Mouse (Mus musculus) right cerebral cortex, adult 18-20 months (tissue): ENCODE data around the gene Fam69a.
"Not testable (repeated sequence)": the region's sequence is repeated elsewhere in the genome, so short reads cannot be mapped to it uniquely, and the experiment has no call there.

Source experiments
- DNase-seq: peaks from one replicate; pipeline ENCODE4 v3.0.0; 2022; ENCODE audit warnings: mixed read lengths

The Fam69a gene

DNA sequence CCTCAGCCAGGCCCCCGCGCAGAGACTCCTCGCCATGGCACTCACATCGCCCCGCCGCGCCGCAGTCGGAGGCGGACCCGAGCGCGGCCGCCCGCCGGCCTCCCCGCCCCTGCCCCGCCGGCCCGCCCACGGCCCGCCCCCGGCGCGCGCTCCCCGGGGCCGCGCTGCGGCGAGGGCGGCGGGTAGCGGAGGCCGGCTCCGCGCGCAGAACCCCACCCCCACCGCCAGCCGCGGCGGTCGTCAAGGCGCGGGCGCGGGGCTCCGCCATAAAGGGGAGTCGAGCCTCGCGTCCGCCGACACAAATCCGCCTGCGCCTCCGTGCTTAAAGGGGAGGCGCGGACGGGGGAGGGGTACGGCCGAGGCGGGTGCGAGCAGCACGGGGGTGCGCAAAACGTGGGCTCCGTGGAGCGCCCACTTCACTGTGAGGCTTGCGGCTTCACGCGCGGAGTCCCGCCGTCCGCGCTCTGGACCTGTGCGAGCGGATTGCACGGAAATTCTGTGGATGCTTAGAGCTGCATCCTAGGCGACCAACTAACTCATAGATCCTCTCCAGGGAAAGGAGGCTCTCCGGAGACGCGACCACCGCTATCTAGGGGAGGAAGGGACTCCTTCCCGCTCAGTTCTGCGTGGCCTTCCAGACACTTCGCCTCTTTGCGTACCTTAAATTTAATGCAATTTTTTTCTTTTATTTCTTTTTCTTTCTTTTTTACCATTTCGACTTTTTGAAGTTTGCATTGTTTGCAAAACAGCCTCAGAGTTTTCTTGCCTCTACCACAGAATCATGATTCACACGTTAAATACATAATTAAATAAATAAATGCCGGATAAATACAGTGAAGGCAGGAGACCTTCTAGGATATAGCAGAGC lies at the start of gene Fam69a:
Gene Fam69a (minus strand): TSS at position 119 of the 868 bp plus-strand sequence.
- DNase-seq, result peak; percentile 82

DNA sequence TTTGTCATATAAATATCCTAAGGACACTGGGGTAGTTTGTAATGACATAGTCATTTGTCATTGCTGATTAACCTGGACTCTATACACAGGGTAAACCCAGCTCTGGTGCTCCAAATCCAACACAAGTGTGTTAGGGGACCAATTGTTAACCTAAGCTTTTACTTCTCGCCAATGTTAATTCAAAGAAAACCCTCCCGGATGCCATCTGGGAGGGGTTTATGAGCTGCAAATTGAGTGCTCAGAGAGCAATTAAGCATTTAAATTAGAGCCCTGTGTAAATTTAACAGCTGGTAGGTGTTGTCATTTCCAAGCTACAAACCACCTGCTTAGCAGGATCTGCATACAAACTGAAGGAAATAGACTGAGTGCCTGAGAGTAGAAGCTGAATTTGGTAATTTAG lies 48.6 kb upstream of the Fam69a start:
- no peak for DNase-seq

DNA sequence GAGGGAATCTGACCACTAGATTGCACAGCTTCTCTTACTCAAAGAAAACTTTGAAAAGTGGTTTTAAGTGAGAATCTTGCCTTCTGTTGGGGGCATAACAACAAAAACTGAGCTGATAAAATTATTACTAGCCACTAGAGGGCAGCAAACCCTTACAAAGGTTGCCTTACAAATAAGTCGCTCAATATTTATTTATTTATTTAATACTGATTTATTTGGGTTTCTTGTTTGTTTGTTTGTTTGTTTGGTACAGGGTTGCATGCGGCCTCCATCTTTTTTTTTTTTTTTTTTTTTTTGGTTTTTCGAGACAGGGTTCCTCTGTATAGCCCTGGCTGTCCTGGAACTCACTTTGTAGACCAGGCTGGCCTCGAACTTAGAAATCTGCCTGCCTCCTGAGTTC lies 47.3 kb upstream of the Fam69a start:
- peak; percentile 19 for DNase-seq

DNA sequence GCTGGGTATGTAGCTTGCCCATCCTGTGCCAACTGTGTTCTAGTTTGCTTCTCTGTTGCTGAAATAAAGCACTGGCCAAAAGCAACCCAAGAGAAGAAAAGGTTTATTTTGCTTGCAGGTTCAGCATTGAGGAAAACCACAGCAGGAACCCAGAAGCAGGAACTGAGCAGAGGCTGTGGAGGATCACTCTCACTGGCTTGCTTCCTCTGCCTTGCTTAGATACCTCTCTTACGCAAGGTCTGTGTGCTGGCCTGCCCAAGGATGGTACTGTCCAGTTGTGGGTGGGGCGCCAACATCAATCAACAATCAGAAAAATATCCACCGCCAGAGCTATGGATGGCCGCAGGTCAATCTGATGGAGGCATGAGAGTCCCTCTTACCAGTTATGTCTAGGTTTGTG lies 44.4 kb upstream of the Fam69a start:
- DNase-seq, result no peak

DNA sequence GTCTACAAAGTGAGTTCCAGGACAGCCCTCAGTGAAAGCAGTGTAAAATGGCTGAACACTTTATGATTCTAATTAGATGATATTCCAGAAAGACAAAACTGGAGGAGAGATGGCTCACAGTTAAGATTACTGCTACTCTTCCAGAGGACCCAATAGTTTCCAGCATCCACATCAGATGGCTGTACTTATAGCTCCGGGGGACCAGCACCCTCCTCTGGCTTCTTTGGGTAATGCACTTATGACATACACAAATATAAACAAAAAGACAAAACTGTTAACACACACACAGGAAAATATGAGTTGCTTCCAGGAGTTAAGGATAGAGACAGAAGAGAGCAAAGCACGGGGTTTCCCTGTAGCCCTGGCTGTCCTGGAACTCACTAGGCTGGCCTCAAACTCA lies 43.1 kb upstream of the Fam69a start:
- DNase-seq, result no peak

DNA sequence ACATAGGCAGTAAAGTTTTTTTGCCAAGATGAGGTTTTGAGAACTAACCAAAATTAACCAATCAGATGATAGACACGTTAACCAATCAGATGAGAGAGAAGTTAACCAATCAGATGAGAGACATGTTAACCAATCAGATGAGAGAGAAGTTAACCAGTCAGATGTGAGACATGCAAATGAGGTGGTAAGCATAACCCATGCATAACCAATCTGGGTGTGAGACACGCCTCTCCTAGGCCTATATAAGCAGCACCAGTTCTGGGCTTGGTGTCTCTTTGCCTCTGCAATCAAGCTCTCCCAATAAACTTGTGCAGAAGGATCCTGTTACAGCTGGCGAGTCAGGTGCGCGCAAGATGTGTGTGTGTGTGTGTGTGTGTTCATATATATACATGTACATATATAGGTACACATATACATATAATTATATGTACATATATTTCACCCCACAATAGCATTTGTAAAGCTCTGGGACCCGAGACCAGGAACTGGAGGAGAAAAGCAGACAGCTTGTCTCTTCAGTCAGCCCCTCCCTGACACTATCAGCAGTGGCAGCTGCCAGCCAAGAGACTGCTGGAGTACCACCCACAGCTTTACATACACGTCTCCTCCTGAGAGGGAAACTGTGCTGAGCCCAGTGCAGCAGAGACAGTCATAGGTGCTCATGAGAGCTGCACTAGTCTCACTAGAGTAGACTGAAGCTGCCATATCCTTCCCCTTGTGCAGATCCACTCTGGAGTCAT lies 42.1 kb upstream of the Fam69a start:
- DNase-seq, result not testable (repeated sequence)

DNA sequence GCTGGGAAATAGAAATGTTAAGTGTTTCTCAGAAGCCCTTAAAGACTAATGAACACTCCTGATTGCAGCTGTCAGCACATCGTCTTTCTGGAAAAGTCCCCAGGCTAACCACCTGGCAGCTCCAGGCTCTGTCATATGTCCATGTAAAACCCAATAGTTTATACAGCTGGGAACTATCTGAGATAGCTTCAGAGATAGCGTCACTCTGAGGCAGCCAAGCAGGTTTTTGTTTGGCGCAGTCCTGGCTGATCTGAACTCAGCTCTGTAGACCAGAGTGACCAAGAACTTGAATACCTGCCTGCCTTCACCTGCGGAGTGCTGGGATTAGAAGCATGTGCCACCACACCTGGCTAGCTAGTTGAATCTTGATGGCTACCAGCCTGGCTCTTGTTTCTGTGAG lies 41.3 kb upstream of the Fam69a start:
- DNase-seq, result no peak

DNA sequence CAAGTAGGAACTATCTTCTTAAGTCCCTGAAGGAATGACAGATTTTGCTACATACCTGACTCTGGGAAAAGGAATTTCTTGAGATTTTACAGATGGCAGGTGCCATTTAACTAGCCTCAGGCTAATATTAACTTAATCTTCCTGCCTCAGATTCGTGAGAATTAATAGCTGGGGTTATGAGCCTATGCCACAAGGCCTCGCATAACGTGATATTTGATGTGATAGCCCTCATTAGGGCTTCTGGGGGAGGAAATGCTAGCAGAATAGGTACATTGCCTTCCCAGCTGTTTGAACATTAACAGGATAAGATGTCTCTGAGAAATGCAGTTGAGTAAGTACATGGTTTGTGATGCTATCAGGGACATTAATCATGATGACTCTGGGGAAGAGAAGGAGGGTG lies 34.5 kb upstream of the Fam69a start:
- DNase-seq, result no peak

DNA sequence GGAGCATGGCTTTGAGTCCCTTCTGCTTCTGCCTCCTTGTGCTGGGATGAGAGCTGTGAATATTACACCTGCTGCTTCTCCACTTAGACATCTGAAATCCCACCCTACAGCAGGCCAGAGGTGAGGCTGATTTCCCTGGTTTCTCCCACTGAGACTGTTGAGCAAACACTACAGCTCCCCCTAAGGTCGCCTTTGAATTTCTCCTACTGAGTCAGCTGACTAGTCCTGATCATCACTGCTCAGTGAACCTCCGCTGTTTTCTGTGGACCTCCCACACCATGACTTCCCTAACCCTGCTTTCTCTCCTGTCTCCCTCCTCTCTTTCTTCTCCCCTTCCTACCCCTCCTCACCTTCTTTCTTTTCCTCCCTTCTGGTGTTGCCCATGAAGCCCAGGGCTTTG lies 32.5 kb upstream of the Fam69a start:
- no peak for DNase-seq

DNA sequence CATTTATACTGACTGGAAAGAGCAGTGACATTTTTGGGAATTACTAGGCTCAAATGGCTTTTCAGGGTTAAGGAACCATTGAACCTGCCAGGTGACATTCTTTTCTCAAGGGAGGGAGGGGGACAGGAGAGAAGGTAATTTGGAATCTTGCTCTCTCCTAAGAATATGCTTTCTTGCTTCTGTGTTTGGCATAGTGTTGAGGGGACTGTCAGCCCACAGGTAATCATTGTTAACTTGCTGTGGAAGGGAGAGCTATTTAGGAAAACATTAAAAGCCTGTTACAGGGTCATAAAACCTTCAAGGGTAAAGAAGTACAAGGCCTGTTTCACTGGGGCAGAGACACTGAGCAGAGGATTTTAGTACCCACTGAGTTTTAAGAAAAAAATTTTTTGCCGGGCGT lies 30.3 kb upstream of the Fam69a start:
- DNase-seq, result no peak

DNA sequence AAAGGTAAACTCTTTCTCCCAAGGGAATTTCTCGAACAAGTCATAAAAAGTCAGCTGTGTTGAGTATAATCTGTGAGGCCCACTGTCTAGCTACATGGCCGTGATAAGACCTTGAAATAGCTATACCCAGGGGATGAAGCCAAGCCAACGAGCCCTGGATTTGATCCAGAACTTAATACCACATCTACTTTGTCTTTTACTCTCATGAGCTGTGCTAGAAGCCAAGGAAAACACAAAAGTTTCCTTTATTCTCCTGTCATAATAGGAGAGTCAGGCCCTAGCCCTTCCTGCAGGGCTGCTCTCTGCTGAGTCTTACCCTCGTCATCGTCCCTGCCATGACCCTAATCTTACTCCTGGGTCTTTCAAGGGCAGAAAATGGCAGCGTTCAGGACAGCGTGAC lies 28.5 kb upstream of the Fam69a start:
- no peak for DNase-seq

DNA sequence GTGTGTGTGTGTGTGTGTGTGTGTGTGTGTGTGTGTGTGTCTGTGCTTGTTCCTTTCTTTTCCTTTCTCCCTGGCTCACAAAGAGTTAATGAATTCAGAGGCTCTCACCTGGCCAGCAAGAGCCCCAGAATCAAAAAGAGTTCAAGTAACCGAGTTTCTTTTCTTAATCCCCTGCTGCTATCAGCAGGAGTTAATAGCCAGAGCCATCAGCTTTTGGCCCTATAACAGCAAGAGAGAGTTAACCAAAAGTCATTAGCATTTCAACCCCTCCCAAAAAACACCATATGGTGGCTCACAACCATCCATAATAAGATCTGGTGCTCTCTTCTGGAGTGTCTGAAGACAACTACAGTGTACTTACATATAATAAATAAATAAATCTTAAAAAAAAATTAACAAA lies 27.3 kb upstream of the Fam69a start:
- no peak for DNase-seq

DNA sequence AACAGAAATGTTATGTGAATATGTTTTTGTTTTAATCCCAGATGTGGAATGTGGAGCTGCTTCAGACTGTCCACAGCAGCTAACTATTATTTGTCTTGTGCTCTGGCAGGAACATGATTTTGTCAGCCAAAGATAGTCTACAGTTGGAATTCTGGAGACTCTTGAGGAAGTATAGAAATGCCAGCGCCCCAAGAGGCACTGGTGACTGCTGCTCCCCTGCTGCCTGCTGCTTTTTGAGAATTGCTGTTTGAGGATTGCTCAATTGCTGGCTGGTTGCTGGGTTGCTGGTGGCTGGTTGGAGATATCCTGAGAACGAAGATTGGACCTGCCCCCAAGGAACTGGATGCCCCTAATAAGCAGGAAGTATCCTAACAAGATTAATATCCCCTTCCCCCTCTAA lies 22.8 kb upstream of the Fam69a start:
- no peak for DNase-seq

DNA sequence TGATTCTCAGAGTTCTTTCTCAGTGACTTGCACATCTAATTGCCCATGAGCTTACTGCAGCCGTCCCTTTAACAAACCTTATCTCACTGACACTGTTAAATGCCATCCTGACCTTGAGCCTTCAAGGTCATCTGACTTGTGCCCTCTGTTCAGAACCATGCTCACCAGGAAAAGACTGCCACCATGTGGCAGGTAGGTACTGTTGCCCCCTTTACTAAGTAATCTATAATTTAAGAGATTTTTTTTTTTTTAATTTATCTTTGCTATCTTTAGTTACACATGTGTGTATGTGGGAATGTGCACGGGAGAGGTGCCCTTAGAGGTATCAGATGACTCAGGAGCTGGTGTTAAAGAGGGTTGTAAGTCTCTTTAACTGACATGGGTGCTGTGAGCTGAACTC lies 18.2 kb upstream of the Fam69a start:
- no peak for DNase-seq

DNA sequence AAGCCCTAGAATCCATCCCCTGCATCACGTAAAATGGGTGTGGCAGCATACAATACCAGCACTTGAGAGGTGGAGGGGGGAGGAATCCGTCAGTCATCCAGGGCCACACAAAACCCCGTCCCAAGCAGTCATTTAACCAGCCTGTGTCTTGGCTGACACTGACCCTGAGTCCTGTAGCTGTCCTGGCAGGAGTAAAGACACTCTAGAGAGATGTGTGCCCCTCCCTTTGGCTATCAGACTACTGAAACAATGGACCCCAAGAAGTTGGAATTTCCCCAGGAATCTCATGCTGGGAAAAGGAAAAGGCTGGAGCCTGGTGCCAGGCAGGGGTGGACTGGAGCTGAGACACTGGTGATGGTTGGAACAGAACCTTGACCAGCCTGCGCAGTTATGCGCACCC lies 15.8 kb upstream of the Fam69a start:
- no peak for DNase-seq

DNA sequence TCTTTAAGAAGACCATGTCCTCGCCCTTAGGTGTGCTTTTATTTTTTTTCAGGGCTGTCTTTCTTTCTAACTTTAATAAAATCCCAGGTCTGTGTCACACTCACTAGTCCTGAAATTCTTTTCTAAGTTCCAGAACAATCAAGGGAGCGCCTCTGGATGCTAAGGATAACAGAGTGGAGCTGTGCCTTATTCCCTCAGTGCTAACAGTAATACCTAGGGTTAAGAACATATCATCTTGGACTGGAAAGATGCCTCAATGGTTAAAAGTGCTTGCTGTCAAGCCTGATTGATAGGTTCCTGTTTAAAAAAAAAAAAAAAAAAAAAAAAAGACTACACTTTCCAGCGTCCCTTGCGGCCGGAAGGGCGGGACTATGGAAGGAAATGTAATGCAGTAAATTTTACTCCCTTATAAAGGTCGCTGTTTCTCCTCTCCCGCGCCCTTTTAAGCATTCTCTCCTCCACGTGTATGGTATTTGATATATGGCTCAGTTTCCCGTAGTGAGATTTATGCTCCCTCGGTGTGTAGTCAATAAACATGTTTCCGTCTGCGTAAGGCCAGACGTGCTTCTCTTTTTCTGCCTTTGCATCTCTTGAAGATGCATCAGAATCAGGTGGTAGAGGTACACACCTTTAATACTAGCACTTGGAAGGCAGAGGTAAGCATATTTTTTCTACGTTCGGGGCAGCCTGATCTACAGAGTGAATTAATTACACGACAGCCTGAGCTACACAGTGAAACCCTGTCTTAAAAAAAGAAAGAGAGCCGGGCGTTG lies 14.1 kb upstream of the Fam69a start:
- DNase-seq, result peak; percentile 47

DNA sequence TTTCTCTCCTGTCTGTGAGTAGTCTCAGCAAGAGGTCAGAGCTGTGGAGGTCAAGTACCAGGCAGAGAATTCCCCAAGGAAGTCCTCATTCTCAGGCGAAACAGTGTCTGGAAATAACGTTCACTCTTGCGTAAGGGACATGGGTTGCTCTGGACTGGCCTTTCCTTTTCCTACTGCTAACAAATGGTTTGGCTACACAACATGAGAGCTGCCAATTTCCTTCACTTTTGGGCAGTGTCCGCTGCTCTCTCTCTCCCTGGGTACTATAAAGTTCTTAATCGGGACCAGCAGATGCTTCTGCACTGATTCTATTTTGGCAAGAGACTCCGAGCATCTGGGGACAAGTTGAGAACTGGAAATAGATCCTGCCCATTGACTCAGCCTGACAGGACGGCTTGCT lies 10.8 kb upstream of the Fam69a start:
- DNase-seq, result peak; percentile 14

DNA sequence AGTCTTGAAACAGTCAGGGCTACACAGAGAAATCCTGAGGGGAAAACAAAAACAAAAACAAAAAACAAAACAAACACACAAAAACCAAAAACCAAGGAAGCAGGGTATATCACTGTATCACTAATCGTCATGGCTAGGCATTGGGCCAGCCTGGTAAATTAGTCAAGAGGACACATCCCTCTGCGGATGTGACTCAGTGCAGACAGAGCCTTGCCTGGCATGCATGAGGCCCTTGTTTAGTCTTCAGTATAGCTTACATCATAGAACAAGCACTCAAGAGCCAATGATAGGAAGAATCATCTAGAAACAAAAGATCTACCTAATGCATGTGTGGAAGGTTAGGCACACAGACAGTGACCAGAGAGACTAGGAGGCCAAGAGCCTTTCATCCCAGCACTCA lies 9.1 kb upstream of the Fam69a start:
- no peak for DNase-seq

DNA sequence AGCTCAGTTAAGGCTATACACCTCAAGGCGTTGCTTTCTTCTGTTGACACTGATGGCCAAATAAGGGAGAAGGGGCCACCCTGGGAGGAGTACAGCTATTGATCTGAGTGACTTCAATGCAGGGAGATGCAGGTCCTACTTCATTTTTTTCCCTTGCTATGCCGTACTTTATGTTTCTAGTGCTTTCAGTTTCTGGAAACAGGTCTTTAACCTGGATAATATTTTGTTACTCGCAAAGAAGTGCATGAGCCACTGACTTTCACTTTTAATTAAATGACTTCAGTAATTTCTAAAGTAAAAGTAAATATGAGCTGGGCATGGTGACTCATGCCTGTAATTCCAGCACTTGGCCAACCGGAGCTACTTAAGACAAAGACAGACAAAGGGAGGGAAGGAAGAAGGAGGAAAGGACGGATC lies 958 bp upstream of the Fam69a start:
- peak; percentile 9 for DNase-seq

DNA sequence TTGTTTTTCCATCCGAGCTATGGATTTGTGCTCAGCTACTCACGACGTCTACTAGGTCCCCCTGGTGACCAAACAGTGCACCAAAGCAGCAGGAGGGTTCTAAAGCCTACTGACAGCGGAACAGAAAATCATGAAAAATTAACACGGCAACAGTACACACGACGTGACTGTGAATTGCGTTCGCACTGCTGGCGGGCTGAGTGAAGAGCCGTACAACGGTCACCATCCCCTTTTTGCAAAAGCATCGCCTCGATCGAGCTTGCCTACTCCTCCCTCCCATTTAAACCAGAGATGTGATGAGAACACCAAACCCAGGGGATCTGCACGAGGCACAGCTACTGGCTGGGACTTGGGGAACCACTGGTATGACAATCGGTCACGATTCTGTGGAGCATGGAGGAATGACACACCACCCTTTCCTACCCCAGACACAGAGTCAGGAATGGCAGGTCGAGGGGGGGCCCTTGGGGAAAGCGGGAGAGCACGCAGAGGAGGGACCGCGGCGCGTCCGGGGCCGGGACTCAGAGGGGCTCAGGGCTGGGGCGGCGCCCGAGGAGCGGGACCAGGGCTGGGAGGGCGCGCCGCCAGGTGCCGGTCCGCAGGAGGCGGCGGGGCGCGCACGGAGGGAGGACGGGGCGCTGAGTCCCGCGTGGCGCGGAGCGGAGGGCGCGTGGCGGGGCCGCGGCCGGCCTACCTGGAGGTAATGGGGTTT lies 474 bp downstream of the Fam69a start:
- peak; percentile 67 for DNase-seq

DNA sequence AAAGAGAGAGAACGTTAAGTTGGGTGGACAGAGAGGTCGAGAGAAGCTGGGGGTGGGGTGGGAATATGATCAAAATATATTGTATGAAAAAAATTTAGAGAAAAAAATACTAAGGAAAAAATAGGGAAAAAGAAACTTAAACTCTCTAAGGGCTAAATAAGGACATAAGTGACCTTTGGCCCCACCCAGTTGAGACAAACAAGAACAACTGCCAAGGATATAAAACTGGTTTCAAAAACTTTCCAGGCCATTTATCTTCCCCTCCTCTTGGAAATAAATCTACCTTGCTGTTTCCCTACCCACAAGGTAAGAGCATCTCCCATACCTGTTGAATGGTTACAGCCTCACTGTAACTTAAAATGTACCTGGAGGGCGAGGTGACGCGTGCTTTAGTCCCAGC lies 2.9 kb downstream of the Fam69a start:
- no peak for DNase-seq

DNA sequence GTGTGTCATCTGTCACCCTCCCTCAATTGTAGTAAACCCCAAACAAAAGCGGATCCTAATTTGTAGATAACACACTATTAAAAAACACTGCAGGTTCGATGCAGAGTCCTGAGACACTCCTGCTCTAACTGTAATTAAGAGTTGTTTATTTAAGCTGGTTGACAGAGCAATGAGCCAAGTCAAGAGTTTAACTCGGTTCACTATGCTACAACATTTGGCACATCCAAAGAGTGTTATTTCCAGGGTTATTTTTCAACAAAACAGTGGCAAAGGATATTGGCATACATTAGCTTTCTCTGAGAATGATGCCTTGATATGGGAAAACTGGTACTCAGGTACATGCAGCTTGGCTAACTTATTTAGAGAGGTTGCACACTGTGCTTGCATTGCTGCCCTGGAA lies 4.9 kb downstream of the Fam69a start:
- DNase-seq, result no peak

DNA sequence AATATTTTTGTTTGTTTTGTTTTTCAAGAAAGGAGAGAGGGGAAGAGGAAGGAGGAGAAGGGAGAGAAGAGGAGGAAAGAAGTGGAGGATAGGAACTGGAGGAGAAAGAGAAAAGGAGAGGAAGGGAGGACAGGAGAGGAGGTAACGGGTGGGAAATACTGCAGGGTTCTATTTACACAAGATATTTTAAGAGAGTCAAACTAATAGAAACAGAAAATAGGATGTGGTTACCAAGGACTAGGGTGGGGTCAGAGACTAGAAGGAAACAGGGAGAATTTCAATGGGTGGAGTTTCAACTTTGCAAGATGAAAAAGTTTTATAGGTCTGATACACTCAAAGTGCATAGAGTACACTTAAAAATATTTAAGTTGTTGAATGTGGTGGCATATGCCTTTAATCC lies 7.0 kb downstream of the Fam69a start:
- no peak for DNase-seq
